Mouse (Mus musculus) frontal cortex, postnatal 10 days (tissue): ENCODE results near the gene Slc44a2.
"Not testable (repeated sequence)": the region's sequence is repeated elsewhere in the genome, so short reads cannot be mapped to it uniquely, and the experiment has no call there.

Experiments used
- DNase-seq, 2 experiments: peaks; one replicate each; pipeline ENCODE4 v3.0.0; 2022; ENCODE audit warnings: low spot score in 2 of 2, mixed read lengths in 1 of 2

The Slc44a2 gene

GRCm38 (mm10) chr9:21320619-21321512, at the start of gene Slc44a2:
Slc44a2 (plus strand) TSS chr9:21320698.
- DNase-seq: peak; percentile 39 to 78

- no peak for DNase-seq
Observed at GRCm38 (mm10) chr9:21272391-21272790, 48.1 kb upstream of the Slc44a2 start.

GRCm38 (mm10) chr9:21273094-21273493, 47.4 kb upstream of the Slc44a2 start:
- no peak for DNase-seq

GRCm38 (mm10) chr9:21273520-21274228, 46.8 kb upstream of the Slc44a2 start:
- no peak for DNase-seq

- no peak for DNase-seq
Observed at GRCm38 (mm10) chr9:21274336-21274735, 46.2 kb upstream of the Slc44a2 start.

DNA sequence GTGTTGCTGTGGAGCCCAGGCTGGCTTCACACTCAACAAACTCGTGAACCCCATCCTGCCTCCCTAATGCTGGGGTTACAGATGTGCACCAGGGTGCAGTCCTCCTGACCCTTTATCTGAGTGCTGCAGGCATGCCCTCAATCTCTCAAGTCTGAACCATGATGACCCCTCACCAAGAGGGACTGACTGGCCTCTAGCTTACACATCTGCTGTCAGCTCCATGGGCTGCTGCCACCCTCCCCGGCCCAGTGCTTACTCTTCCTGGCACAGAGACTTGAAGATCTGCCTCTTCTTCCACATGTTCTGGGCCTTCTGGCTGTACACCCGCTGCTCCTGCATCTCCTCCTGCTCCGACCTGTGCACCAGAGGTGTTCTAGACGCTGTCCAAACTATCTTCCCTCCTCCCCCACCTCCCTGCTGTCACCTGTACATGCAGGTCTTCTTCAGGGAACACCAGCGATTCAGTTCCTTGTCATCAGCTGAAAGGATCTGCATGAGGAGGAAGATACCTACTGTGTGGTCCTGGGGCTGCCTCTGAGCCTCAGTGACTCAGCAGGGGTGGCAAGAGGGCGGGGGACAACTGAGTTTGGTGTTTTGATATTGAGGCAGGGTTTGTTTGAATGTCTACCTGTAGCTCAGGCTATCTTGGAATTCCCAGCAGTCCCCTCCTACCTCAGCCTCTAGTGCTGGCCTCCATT, 45.3 kb upstream of the Slc44a2 start:
- DNase-seq: no peak

DNA sequence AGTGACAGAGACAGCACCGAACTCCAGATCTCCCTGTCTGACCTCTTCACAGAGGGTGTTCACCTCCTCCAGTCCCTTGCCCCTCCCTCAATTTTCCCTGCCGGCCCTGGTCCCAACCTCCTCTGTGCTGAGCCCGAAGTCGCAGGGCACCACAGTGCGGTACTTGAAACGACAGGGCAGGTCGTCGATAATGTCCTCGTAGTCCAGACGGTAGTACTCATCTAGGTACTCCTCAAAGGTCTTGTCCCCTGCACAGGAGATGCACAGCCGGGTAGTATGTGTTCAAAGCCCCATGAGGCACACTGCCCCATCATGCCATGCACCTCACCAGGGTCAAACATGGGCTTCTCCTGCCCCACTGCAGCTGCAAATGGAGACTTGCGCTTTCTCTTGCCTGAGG, 44.8 kb upstream of the Slc44a2 start:
- no peak for DNase-seq

DNA sequence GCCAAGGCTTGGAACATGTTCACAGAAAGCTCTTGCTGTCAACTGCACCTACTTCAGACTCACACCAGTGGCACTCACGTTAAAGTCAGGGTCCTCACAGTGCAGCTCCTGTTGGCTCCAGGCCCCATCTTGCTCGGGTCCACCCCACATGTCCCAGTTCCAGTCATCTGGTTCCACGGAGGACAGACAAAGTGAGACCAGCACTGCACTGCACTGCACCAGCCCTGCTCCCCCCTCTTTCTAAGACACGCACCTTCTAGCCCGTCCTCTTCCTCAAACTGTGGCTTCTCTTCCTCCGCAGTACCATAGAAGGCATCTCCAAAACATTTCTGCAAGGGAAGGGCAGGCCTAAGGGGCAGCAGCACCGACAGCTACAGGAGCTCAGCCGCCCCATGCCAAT, 44.2 kb upstream of the Slc44a2 start:
- no peak for DNase-seq

DNA sequence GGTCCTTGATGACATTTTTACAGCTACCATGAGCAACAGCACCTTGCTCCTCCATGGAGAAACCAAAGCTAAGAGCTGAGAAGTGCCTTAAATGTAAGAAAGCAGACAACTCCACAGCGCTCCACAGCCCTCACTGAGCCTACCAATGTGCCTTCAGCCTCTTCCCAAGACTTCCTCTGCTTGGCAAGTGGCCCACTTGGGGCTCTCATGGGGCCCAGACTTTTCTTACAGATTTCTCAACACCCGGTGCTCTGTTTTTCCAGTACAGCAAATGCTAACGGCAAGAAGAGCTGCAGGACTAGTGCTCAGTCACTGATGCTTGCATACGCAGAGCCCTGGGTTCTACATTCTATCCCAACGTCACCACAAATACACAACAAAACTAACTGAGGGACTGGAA, 42.7 kb upstream of the Slc44a2 start:
- no peak for DNase-seq

DNA sequence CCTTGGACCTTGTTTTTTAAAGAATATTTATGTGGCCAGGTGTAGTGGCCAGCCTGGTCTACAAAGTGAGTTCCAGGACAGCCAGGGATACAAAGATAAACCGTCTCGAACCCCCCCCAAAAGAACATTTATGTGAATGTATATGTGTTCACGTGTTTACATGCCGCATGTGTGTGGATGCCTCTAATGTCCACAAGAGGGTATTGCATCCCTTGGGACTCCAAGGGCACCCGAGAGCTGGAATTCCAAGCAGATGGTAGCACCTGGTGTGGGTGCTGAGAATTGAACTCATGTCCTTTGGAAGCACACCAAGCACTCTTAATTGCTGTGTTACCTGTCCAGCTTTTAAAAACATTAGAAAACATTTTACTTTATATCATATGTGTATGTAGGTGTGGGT, 36.9 kb upstream of the Slc44a2 start:
- no peak for DNase-seq

DNA sequence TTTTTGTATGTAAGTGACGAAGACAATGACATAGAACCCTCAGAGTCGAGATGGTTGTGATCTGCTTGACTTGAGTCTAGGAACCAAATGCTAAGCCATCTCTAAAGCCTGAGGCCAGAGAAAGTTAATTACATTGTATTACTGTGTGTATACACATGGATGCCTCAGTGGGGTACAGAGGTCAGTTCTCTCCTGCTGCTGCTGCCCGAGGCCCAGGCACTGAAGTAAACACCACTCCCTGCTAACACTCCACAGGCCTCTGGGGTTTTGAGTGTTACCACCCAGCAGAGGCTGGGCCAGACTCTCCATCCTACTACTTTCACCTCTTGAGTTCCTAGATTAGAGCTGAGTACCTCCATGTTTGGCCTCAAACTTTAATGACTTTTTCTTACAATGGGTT, 36.5 kb upstream of the Slc44a2 start:
- no peak for DNase-seq

GRCm38 (mm10) chr9:21286753-21287152, 33.7 kb upstream of the Slc44a2 start:
- no peak for DNase-seq

- DNase-seq: peak; percentile 96
Observed at GRCm38 (mm10) chr9:21287571-21288402, 32.7 kb upstream of the Slc44a2 start, which contains the start of gene Kri1. Kri1 (minus strand) TSS chr9:21287969.

DNA sequence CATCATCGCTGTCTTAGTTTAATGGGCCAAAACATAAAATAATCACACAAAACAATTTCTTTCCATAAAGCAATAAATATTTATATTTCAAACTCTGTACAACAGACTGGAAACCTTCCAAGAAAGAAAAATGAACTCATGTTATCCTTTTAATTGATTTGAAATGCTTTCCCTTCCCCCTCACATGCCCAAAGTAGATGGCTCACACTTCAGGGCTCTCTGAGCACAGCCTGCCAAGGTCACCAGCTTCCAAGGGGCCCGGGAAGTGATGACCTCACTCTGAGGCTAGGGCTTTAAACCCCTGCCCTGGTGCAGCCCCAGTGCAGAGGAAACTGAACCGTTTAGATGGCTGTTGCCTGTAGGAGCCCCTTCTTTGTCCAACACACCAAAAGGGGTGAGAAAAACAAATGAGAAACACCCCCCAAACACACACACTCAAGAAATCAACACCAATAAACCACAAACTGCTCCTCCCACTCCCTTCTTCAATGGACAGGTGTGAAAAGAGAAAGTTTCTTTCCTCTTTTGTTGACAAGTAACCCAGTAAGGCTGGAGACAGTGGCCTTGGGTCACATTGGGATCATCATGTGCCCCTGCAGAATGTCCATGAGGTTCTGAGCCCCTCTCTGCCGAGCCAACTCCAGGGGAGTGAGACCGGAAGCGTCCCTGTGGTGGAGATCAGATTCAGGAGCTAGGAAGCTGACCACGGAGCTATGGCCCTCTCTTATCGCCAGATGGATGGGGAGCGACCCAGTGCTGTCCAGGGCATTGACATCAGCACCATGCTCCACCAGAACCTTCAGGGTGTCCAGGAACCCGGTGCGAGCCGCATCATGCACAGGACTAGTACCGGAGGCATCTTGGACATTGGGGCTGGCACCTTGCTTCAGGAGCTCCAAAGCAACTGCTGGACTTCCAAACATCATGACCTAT, 31.8 kb upstream of the Slc44a2 start:
- DNase-seq: no peak

DNA sequence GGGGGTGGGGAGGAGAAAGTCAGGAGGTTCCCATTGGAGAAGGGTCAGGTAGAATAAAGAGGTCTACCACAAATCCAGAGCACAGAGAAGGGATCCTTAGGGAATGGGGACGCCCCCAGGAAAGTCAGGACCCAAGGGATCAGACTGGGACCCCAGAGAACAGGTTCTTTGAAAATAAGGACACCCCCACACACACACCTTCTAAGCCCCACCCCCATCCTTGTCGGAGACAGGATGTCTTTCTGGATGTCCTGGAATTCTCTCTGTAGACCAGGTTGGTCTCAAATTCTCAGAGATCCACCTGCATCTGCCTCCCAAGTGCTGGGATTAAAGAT, 31.2 kb upstream of the Slc44a2 start:
- no peak for DNase-seq

GRCm38 (mm10) chr9:21290589-21290988, 29.9 kb upstream of the Slc44a2 start:
- peak in 1 of 2 experiments; percentile 63 for DNase-seq

DNA sequence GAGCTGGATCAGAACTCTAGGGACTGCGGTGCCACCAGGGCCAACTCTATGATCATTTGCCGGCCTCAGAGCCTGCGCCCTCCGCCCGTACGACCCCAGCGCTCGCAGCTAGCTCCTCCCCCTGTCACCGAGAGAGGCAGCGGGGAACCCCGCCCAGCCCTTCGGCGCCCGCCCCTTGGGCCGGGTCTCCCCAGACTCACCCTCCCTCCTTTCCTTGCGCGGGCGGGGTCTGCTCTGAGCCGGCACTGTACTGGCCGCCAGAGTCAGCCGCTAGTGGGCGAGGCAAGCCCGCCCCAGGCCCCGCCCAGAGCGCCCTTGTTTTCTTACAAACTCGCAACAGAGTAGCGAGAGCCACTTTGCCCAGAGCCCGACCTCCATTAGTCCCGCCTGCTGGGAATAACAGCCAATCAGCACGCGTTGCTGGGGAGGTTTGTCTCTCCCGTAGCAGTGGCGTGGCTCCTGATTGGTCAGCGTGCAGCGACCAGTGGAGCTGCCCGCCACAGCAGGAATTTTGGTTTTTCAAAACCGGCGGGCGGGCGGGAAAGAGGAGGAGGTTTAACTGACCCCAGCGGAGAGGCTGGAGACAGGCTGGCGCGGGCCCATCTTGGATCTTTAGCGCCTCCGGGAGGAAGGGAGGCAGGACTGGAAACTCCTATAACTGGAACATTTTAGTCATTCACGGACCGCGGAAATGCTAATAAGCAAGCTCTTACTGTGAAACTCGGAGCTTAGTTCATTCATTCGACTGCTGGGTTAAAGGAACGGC, 29.3 kb upstream of the Slc44a2 start, which contains the start of gene Cdkn2d:
Gene Cdkn2d (minus strand): TSS at position 386 of the 766 bp plus-strand sequence.
- peak; percentile 99 to 100 for DNase-seq

DNA sequence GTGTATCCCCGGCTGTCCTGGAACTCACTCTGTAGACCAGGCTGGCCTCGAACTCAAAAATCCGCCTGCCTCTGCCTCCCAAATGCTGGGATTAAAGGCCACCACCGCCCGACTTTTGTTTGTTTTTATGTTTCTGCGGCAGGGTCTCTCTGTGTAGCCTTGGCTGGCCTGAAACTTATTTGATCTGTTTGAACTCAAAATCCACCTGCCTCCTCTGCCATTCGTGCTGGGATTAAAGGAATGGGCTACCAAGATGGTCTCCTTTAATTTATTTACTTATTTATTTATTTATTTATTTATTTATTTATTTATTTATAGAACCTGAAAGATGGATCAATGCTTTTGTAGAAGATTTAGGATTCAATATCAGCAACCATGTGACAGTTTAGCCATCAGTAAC, 28.6 kb upstream of the Slc44a2 start:
- not testable (repeated sequence) for DNase-seq

DNA sequence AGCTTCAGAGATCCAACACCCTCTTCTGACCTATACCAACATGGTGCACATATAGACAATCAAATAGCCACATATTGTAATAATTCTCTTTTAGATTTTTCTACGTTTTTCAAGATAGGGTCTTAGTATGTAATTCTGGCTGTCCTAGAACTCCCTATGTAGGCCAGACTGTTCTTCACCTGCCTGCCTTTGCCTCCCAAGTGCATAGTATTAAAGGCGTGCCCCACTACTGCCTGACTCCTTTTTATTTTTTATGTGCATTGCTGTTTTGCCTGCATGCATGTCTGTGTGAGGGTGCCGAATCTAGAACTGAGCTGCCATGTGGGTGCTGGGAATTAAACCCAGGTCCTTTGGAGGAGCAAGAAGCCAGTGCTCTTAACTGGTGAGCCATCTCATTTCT, 28.2 kb upstream of the Slc44a2 start:
- no peak for DNase-seq

- DNase-seq: no peak
Observed at GRCm38 (mm10) chr9:21299014-21299413, 21.5 kb upstream of the Slc44a2 start.
